Mouse (Mus musculus): ENCODE measurements around the gene Prdx3. TPM values are rescaled to one million over a fixed set of nuclear protein-coding genes. Genes with fewer than 3 reads are reported as not detected.
"Not testable (repeated sequence)": the region's sequence is repeated elsewhere in the genome, so short reads cannot be mapped to it uniquely, and the experiment has no call there.

Gene Prdx3
- 100 to 1,000 TPM; 201 to 204 TPM for total RNA-seq (2021)

DNA sequence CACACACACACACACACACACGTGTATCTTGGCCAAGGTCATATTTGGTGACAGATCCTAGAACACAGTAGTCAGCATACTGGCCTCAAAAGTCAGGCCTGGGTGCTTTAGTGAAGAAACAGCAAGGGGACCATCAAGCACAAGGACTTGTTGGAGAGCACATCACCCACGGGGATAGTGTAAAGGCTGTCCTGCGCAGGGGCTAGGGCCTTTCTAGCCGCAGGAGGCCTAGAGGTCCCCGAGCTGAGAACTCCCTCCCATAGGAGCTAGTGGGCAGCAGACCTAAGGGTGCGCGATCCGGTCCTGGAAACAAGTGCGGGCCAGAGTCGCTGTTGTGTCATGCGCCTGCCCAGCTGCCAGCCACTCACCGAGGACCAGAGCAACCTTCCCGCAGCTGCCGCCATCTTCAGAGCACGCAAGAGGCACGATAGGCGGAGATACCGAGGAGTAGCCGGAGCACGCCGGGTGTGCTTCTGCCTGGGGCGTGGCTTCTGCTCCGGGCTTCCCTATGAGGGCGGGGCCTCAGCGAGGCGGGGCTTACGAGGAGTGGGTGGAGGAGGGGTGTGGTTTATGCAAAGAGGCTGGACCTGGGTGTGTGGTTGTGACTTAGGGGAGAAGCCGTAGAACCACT lies at the start of gene Prdx3:
TSS of gene Prdx3 (minus strand) at position 493 of the 631 bp plus-strand sequence.
- DNase-seq: peak; percentile 98

DNA sequence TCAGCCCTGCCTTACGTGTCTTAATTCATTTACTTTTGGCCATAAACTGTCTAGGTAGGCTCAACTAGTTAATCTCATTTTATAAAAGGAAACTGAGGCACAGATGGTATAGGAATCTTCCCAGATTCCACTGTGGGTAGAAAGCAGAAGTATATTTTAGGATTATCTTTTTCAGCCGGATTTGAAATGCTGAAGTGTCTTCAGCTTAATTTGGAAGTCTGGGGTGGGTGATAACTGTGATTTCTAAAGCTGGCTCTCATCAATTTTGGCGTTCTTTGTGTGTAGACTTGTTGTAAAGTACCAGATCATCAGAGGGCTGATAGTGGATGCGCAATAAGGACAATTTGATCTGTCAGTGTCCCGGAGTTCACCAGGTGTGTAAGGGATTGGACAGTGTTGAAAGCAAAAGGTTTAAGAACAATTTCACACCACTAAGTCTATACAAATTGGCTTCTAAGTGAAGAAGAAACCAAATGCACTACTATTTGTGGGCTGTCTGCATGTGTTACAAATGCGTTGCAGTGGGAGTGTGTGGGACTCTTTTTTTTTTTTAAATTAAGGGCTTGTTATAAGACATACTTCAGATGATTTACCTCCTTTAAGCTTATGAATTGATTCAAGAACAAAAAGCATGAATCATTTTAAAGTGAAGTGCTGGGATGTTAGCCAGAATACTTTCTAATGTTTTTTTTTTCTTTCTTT lies 42.7 kb upstream of the Prdx3 start:
- no peak for DNase-seq

DNA sequence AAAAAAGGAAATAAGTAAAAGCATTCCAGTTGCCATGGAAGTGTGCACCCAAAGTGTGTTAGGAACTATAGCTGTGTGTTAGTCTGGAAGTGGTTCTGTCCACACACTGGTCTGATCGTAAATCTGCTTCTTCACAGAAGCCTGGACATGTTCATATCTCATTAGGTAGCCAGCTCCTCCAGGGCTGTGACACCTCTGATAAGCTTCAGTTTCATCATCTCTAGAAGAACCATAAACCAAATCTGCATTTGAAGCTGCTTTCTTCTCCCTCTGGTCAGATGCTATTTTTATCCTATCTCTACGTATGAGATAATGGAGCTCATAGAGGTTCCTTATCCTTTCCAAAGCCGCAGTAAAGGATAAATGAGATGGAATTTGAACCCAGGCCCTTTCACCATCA lies 41.5 kb upstream of the Prdx3 start:
- no peak for DNase-seq

DNA sequence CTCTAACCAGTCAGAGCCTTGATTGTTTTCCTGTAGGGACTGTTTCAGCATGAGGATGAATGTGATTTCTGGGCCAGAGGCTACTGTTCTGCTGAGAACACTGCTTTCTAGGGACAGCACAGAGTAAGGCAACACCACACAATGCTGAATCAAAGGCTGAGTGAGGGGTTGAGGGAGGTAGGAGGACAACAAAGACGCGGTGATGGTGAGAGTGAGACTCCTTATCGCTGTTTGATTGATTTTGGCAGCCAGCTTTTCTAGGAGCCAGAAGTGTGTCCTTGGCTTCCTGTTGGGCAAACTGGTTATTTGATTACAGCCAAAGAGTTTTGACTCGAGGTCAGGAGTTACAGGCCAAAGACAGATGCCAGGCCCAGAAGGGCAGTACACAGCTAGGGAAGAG lies 40.9 kb upstream of the Prdx3 start:
- no peak for DNase-seq

DNA sequence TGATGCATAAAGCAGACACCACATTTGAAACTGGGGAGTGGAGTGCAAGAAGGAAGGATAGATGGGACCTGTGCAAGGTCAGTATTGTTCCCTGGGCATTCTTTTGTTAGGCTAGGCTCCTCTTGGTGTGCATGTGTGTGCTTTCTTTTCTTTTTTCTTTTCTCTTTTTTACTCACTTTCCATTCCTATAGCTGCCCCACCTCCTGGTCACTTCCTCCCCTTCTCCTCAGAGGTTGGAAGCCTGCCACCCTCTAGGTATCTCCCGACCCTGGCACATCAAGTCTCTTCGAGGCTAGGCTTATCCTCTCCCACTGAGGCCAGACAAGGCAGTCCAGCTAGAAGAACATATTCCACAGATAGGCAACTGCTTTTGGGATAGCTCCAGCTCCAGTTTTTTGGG lies 37.3 kb upstream of the Prdx3 start:
- no peak for DNase-seq

DNA sequence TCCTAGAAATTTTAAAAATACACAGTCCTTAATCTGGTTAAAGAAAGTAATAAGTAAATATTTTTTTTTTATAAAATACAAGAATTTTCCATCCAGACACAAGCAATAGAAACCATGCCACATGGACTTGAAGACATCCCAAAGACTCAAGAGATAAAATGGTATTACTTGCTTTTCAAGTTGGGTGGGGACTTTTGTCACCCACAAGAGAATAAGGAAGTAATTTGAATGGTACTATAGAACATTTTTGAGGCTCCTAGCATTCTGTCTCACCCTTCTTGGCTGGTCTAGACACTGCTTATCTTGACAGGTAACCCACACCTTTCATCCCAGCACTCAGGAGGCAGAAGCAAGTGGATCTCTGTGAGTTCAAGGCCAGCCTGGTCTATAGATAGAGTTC lies 35.9 kb upstream of the Prdx3 start:
- no peak for DNase-seq

DNA sequence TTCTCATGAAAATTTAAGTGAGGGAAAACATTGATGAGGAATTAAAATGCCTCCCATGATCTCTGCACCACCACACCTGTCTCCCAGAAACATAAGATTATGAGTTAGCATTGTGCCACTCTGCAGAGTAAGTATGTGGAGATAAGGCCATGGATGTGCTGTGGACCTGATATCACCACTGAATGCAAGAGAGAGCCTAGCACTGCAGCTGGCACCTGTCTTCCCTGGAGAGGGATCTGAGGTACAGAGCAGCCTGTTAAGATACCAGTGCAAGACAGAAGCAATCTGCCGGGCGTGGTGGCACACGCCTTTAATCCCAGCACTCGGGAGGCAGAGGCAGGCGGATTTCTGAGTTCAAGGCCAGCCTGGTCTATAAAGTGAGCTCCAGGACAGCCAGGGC lies 31.1 kb upstream of the Prdx3 start:
- DNase-seq: no peak

DNA sequence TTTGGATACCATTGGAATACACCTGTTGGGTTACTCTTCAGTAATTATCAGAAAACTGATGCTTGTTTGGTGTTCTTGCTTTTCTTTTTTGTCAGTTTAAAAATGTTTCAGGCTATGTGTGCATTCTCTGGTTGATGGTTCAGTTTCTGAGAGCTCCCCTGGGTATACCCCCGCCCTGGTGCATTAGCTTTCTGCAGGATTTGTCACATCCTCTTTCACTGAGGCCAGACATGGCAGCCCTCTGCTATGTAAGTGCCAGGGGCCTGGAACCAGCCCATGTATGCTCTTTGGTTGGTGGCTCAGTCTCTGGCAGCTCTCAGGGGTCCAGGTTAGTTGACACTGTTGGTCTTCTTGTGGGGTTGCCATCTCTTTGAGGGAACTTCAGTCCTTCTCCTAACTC lies 29.6 kb upstream of the Prdx3 start:
- no peak for DNase-seq

DNA sequence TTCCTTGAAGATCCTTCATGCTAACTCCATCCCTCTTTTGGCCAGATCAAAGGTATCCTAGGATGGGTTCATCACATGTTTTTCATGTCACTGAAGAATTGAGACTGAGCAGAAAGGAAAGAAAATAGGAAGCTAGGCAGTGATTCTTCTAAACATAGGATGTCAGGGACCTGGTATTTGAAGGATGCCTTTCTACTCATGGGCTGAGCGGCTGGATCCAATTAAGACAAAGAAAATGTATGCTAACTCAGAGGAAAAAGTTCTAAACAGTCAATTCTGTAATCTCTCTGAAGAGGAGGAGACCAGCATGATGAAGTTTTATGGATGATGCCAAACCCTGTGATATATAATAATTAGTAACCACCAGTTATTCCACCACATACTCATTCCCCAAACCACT lies 28.8 kb upstream of the Prdx3 start:
- DNase-seq: no peak

DNA sequence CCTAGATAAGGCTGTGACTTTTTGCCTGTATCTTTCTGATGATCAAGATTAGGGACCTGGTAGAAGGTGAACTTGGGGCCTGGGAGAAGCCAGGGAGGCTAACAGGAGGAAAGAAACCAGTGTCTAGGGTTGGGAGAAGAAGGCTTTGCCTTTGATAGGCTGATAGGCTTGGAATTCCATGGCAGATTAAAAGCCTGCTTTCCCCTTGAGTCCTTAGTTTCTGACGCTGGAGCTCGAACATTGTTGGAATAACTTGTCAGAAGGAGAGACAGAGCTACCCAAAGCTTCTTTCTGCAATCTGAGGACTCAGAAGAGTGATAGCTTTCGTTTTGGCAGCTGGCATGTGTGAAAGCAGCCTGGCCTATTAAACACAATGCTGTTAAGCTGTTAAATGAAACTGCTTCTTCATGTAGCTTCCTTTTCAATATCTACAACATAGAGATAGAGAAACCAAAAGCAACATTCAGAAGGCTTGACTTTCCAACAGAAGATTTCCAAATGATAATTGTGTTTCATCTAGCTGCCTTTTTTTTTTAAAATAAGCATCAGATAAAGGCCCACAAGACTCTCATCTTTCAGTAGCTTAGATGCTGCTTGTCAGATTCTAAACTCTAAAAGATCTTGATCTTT lies 21.0 kb upstream of the Prdx3 start:
- DNase-seq: no peak

DNA sequence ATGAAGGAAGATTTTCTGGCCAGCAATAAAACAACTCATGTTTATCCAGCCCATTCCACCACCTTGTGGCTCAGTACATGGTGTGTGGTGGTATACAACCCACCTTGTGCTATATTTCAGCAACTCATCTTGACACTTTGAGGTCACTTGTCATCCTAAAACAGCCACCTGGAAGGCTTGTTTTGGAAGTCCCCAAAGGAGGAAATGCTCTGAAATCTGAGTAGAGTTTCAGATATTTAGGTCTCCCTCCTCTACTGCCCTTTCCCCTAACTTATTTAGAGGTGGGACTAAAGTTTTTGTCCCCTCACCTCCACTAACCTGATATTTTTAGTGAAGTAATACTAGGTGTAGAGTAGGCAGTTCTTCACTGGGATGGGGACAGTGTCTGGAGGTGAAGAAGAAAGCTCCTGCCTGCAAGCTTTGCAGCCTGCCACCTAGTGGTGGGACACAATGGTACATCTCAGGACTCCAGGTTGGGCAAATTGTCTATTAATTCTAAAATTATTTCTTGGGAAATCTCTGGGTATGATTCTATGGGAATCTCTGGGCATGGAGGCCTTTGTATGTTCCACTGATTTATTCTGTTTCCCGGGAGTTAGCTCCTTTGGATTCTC lies 17.7 kb upstream of the Prdx3 start:
- peak; percentile 77 for DNase-seq

DNA sequence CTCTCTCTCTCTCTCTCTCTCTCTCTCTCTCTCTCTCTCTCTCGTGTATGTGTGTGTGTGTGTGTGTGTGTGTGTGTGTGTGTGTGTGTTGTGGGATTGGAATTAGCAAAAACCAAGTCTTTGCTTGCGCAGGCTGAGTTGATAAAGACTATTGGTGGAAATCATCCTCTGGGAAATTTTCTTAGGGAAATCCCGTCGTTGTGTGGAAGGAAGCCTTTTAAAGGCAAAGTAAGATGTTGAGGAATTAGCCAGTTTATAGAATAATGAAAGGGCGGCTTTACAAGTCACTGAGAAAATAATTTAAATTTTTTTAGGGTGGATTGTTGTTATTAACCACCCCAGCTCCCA lies 16.7 kb upstream of the Prdx3 start:
- DNase-seq: peak; percentile 12

DNA sequence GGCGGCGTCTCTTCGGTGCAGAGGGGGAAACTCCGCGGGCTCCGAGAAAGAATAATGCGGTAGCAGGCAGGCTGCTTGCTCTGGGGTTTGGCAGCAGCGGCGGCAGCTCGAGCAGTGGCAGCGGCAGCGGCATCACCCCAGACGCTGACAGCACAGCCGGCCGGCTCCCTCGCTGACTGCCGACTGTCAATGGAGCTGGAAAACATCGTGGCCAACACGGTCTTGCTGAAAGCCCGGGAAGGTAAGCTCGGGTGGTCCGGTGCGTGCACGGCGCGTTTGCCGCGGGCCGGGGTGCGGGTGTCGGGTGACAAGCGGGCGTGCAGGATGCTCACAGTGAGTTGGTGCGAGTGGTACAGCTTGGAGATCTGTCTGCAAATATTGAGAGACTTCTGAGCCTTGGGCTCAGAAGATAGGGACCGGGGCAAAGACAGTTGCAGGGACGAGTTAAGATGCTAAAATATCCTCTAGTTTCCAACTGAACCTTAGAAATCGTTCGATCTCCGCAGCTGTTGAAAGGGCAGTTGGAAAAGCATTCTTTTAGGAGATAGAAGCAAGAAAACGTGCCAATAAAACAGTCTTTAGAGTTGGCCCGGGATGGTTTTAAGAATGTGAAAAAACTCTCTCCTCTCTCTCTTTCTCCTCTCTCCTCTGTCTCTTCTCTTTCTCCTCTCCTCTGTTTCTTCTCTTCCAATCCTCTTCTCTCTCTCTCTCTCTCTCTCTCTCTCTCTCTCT lies 16.2 kb upstream of the Prdx3 start:
- DNase-seq: peak; percentile 64

DNA sequence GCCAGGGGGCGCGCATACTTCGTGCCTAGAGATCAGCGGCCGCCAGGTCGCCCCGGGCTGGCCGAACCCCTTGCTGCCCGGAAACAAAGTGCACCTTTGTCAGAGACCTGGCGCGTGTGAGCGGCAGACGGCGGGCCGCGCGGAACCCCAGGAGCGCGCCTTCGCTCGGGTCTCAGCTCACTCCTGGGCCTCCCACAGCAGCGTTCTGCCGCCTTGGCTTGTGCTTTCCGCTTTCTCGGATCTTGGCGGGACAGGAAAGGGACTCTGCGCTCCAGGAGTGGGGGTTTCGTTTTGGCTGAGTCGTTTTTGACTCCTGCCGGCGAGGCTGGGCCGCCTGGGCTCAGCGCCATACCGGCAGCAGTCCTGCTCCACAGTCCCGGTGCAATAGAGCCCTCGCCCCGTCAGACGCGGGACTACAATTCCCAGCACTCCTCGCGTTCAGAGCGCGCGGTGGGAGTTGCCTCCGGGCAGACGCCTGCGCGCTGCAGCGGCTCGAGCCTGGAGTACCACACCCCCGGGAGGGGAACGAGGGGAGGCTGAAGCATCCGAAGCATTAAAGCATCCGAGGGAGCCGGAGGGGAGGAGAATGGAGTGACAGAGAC lies 15.5 kb upstream of the Prdx3 start, which contains the start of gene Grk5:
TSS of gene Grk5 (plus strand) at position 36 of the 602 bp plus-strand sequence.
- DNase-seq: peak; percentile 97

DNA sequence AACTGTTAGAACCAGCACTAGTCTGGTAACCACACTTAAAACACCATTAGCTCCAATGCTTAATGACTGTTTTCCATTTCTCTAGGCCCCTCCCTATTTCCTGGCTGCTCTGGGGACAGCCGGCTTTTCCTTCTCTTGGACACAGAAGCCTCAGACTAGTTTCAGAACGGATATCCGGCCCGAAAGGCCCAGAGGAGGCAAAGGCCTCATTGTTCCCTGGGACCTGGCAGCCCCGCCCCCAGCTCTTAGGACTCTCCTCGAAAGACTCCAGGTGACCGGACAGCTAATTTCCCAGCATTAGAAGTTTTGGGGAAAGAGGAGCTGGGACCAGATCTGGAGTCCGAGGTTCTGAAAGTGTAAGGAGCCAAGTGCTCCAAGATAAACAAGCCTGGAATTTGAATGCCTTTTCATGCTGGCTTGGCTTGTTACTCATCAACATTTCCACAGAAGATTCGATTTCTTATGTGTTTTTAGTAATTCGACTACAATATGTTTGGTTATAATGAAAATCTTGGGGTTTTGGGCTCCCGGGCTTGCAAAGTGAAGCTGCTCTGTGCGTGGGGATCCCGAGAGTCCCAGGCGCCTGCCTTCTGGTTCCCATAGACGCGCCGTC lies 14.9 kb upstream of the Prdx3 start:
- DNase-seq: peak; percentile 74

DNA sequence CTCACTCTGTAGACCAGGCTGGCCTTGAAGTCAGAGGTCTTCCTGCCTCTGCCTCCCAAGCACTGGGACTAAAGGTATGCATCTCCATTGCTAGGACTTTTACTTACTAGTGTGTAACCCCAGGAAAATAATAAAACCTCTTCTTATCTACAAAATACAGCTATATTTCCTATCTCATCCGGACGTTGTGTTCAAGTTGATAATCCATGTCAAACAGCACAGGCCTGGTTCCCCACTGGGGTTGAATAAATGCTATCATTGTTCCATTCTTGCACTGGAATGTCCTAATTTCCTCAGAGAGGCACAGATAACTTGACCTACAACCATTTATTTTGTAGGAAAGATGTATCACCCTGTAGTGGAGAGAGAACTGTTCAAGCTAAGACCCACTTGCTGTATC lies 13.3 kb upstream of the Prdx3 start:
- DNase-seq: no peak

DNA sequence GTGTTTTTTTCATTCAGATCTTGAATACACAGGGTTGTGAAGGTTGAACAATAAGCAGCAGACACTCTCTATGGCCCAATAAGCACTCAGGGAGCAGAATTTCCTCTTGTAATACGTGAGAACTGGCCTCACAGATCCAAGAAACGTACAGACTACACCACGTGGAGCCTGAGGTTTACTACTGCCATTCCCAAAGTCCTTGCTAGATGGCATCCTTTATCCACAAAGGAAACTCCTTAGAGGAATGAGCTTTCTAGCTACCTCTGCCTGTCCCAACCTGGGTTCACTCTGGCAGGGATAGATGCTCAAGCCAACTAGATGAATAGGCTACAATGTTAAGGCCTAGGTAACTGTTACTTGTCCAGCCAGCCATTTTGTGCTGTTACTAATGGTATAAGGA lies 8.8 kb upstream of the Prdx3 start:
- DNase-seq: peak; percentile 46

DNA sequence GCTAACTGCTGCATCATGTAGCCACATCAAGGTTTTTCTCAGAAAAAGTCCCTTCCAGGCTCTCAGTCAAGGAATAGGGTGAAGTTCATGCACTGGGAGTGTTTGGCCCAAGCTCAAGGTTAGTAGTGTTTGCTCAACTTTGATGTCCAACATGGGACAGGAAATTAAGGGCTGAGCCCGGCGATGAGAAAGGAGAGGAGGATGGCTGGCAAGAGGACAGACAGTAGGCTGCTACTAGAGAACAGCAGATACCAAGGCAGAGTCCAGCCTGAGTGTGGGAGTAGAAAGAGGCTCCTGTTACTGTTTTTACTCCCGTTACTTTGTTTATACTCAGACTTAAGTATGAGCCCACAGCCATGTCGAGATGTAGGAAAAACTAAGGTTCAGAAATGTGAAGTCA lies 855 bp downstream of the Prdx3 start:
- peak; percentile 20 for DNase-seq

DNA sequence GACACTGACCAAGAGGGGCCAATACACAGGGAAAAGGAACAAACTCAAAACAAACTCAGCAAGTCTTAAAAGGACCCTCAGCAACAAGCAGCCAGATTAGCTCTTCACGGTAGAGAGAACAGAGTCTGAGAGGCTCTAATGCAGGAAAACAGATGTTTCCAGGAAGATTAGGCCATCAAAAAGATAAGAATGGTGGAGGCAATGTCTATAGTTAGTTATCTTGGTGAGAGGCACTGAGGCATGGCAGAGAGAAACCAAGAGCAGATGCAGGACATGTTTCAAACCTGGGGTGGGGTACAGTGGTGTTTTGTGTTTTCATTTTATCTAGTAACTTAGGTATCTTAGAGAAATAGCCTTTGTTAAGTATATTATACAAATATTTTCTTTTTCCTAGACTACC lies 2.1 kb downstream of the Prdx3 start:
- no peak for DNase-seq

DNA sequence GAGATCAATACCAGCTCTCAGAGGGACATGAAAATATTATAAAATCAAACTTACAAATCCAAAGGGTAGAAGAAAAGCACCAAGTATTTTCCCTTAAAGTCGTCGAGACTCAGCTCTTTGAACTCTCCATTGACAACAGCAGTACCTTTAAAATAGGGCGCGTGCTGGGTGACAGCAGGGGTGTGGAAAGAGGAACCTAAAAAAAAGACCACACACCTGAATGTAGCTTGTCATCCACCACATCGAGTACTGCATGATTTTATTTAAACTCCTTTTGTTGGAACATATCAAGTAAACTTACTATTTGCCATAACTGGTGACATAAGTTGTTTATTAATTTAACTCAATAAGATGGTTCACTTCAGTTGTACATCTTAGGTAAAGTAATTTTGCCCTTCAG lies 3.0 kb downstream of the Prdx3 start:
- DNase-seq: no peak

DNA sequence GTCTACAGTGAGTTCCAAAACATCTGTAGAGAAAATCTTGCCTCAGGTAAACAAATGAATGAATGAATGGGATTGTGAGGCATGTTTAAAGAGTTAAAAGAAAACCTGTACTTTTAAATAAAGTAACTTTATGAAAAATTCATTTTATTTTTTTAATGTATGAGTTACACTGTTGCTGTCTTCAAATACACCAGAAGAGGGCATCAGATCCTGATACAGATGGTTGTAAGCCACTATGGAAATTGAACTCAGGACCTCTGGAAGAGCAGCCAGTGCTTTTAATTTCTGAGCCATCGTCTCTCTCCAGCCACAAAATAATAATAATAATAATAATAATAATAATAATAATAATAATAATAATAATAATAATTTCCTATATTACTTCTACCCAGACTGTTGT lies 3.9 kb downstream of the Prdx3 start:
- DNase-seq: no peak

DNA sequence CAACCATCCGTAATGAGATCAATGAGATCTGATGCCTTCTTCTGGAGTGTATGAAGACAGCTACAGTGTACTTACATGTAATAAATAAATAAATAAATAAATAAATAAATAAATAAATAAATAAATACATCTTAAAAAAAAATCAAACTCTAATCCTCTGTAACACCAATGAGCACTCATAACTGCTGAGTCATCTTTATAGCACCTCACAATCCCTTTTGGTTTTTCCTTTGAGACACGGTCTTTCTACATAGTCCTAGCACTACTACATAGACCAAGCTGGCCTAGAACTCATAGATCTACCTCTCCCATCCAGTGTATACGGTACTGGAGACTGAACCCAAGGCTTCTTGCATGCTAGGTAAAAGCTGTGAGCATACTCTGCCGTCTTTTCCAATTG lies 8.2 kb downstream of the Prdx3 start:
- DNase-seq: not testable (repeated sequence)

All from heart, postnatal 4 days (tissue).